ENCODE assay signal across 8 mouse cellular contexts in genomic region chr1:137900621-137901071, GRCm38 (mm10).
DNase-seq lines count a peak whose midpoint lies in the region; ATAC-seq and TF ChIP-seq lines count a peak whose summit lies in the region.

No protein-coding gene starts in this region.

- H3K36me3 ChIP-seq in liver, adult 2 months (ENCODE audit: control insufficient read depth, insufficient read depth, low read length), result no peaks in the 10 kb centered on the region
- no peaks in the 10 kb centered on the region for H3K36me3 ChIP-seq in forebrain, embryonic 16.5 days (ENCODE audit: control insufficient read depth, insufficient read depth)

- H3K4me2 ChIP-seq in forebrain, embryonic 16.5 days (ENCODE audit: low read length), result peak overlapping the region; percentile 49

- H3K4me3 ChIP-seq in liver, adult 2 months (ENCODE audit: insufficient read depth, low read depth, low read length), result peak overlapping the region; percentile 36
- H3K4me3 ChIP-seq in forebrain, embryonic 16.5 days (replicated peaks; ENCODE audit: low read length), result peak overlapping the region; percentile 93

- no peak overlapping the region for H3K27ac ChIP-seq in liver, adult 2 months (replicated peaks; ENCODE audit: insufficient read depth, low read depth, low read length)
- H3K27ac ChIP-seq in forebrain, embryonic 16.5 days (ENCODE audit: low read length), result peak overlapping the region; percentile 99

- no peaks in the 10 kb centered on the region for H3K27me3 ChIP-seq in liver, adult 2 months (ENCODE audit: control insufficient read depth, insufficient read depth, low read length)
- no peaks in the 10 kb centered on the region for H3K27me3 ChIP-seq in forebrain, embryonic 16.5 days (replicated peaks; ENCODE audit: control insufficient read depth, insufficient read depth, low read length)

- no peak for TF ChIP-seq CTCF in liver, adult 2 months (IDR thresholded peaks at IDR 0.05; ENCODE audit: low read depth, low read length)

- H3K9ac ChIP-seq in liver, adult 2 months (ENCODE audit: low read depth, low read length), result no peak overlapping the region; the same call in 1 of the 2 replicates
- H3K9ac ChIP-seq in forebrain, embryonic 16.5 days (replicated peaks; ENCODE audit: low read depth, low read length), result peak overlapping the region; percentile 84

- peak; percentile 32 for ATAC-seq in forebrain, embryonic 16.5 days

- WGBS in liver, adult 2 months, result 43% methylated on average over 8 of the region's 8 CpGs
- 0% methylated on average over 8 of the region's 8 CpGs for WGBS in forebrain, embryonic 16.5 days

- no peaks in the 10 kb centered on the region; the same call in 1 of the 2 replicates for H3K4me1 ChIP-seq in liver, adult 2 months (ENCODE audit: control insufficient read depth, insufficient read depth, low read length)
- peaks cover 17% of the 10 kb centered on the region for H3K4me1 ChIP-seq in forebrain, embryonic 16.5 days (replicated peaks; ENCODE audit: control insufficient read depth, insufficient read depth, low read length)

- no peak for TF ChIP-seq POLR2A in liver, adult 2 months (IDR thresholded peaks at IDR 0.05; ENCODE audit: extremely low read depth, insufficient read depth, low read length)

- H3K79me2 ChIP-seq in liver, adult 2 months (ENCODE audit: control insufficient read depth, insufficient read depth, low read length), result no peaks in the 10 kb centered on the region; the same call in 1 of the 2 replicates

- DNase-seq in liver, adult 2 months (ENCODE audit: extremely low read depth, low read depth, low spot score), result no peak
- DNase-seq in liver, result no peak
- DNase-seq in c-Kit-positive CD71-positive TER-119-negative erythroid progenitor cells, embryonic 14.5 days (ENCODE audit: low read depth), result peak; percentile 23
- peak; percentile 23 for DNase-seq in kidney, postnatal 10 days
- peak; percentile 28 for DNase-seq in lung, postnatal 25 days (ENCODE audit: low spot score)
- peak; percentile 22 to 29 for DNase-seq in right cerebral cortex, postnatal 36 days (ENCODE audit: low spot score in 2 of 2)
- no peak for DNase-seq in spleen, postnatal 4 days (ENCODE audit: low spot score in 2 of 2)

- H3K9me3 ChIP-seq in forebrain, embryonic 16.5 days (ENCODE audit: control insufficient read depth, low read length), result no peaks in the 10 kb centered on the region

Comparison
In these comparisons a context has a peak if more than half of its experiments do, and no peak if none do; other contexts are left out.
1. DNase-seq: peak in c-Kit-positive CD71-positive TER-119-negative erythroid progenitor cells, embryonic 14.5 days (single experiment), kidney, postnatal 10 days (single experiment), lung, postnatal 25 days (single experiment) and right cerebral cortex, postnatal 36 days (2 of 2); none in liver, adult 2 months (single experiment), liver (single experiment) and spleen, postnatal 4 days (0 of 2).